Mouse (Mus musculus) intestine, postnatal 0 days (tissue): Measurements from ENCODE around the gene Ugt1a2. TPM values are rescaled to one million over a fixed set of nuclear protein-coding genes. Genes with fewer than 3 reads are reported as not detected.

ENCODE experiments used
- ATAC-seq: fragments of 200-750 bp; cut with Nextera tagmentation; 2 replicates; pipeline ENCODE4 v1.8.0; 2017; ENCODE audit warnings: mild to moderate bottlenecking, moderate TSS enrichment, moderate library complexity
- H3K27ac ChIP-seq: fragments of 300-500 bp; sonication (generic); 2 replicates; pipeline ENCODE4 v1.5.1; 2014; ENCODE audit warnings: mild to moderate bottlenecking, low read depth, low read length, moderate library complexity
- H3K27me3 ChIP-seq: fragments of 300-500 bp; sonication (generic); replicated peaks from 2 replicates; pipeline ENCODE4 v1.6.1; 2014; ENCODE audit warnings: low read length, mixed read lengths; ENCODE audit not compliant: control insufficient read depth, insufficient read depth
- H3K36me3 ChIP-seq: fragments of 300-500 bp; sonication (generic); 2 replicates; pipeline ENCODE4 v1.6.1; 2014; ENCODE audit warnings: mild to moderate bottlenecking, moderate library complexity; ENCODE audit not compliant: control insufficient read depth, insufficient read depth
- H3K4me1 ChIP-seq: fragments of 300-500 bp; sonication (generic); replicated peaks from 2 replicates; pipeline ENCODE4 v1.6.1; 2014; ENCODE audit warnings: antibody characterized with exemption, low read length, mixed read lengths; ENCODE audit not compliant: control insufficient read depth, insufficient read depth
- H3K4me2 ChIP-seq: fragments of 300-500 bp; sonication (generic); replicated peaks from 2 replicates; pipeline ENCODE4 v1.6.1; 2014; ENCODE audit warnings: low read depth, mild to moderate bottlenecking, moderate library complexity
- H3K4me3 ChIP-seq: fragments of 300-500 bp; sonication (generic); 2 replicates; pipeline ENCODE4 v1.5.1; 2014; ENCODE audit warnings: low read depth, low read length
- H3K9ac ChIP-seq: fragments of 300-500 bp; sonication (generic); 2 replicates; pipeline ENCODE4 v1.6.1; 2014; ENCODE audit warnings: mild to moderate bottlenecking, low read depth, low read length
- H3K9me3 ChIP-seq: fragments of 300-500 bp; sonication (generic); 2 replicates; pipeline ENCODE4 v1.6.1; 2016; ENCODE audit warnings: mixed run types; ENCODE audit not compliant: control insufficient read depth
- CTCF ChIP-seq: sonication (generic); IDR thresholded peaks from 2 replicates; pipeline ENCODE4 v1.5.1; 2016; ENCODE audit warnings: low read depth, mild to moderate bottlenecking, control low read depth, antibody characterized with exemption, moderate library complexity
- WGBS: fragments of 180-500 bp; shearing (Covaris S2); extraction: QIAGEN DNeasy Blood & Tissue Kit; methylation state at CpG from one replicate; pipeline ENCODE4 v1.1.7; 2014; 5-methylcytosine and 5-hydroxymethylcytosine counted together
- polyA plus RNA-seq: library from polyadenylated mRNA; unstranded; fragments of >200 nt; fragmentation: Nextera tagmentation; extraction: Ambion mirVana; gene quantifications from 2 replicates; pipeline ENCODE4 v1.2.1, GENCODE M21; 2015

The Ugt1a2 gene
- polyA plus RNA-seq, 1 experiment from 2014 or later, result 0.05 TPM

DNA sequence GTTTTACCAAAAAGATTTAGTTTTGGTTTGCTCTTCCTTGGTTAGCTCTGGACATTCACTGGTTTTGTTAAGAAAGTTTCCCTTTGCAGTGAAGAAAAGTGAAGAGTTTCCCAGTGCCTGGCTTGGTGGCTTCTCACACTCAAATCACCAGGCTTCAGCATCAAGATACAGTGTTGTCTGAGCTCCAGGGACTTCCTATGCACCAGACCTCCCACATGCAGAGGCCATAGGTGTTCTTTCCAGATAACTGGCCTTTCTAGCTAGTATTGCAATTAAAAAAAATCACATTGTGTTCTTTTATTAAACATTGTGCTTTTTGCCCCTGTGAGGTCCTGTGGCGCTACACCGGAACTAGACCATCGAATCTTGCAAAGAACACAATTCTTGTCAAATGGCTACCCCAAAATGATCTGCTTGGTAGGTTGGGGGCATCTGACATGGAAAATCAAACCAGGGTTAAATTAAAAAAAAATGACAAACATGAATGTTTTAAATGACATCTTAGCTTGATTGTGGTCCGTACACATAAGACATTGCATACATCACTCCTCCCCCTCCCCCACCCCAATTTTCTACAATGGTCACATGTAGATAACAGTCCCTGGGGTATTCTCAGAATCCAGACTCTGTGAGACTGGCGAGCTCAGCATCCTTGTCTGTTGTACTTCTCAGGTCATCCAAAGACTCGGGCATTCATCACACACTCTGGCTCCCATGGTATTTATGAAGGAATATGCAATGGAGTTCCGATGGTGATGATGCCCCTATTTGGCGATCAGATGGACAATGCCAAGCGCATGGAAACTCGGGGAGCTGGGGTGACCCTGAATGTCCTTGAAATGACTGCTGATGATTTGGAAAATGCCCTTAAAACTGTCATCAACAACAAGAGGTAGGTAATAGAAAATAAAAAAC lies 15.3 kb downstream of the Ugt1a2 start:
- Histone ChIP-seq H3K27ac (no peak overlapping the region), H3K4me1 (no peaks in the 10 kb centered on the region)
- WGBS, result 70% methylated on average over 10 of the region's 10 CpGs

DNA sequence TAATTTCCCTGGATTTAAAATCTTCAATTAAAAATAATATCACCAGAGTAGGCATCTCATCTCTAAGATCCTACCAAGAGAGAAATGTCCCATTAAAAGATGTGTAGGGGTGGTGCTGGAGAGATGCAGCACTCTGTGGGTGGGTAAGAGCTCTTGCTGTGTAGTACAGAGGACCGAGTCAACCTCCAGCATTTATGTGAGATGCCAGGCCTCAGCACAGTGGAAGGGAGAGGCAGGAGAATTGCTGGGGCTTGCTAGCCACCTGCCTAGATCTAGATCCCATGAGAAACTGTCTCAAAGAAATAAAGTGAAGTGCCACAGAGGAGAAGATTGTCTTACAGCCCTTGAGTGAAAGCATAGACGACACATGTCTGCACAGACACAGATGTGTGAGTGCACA lies 16.1 kb downstream of the Ugt1a2 start:
- H3K36me3 ChIP-seq, result no peaks in the 10 kb centered on the region
- no peak overlapping the region for H3K4me3 ChIP-seq
- WGBS, result 59% methylated on average over 2 of the region's 2 CpGs
- H3K27ac ChIP-seq, result no peak overlapping the region
- TF ChIP-seq CTCF, result no peak
- ATAC-seq, result no peak
- peaks cover 50% of the 10 kb centered on the region for H3K9me3 ChIP-seq
- no peaks in the 10 kb centered on the region for H3K4me1 ChIP-seq
- H3K9ac ChIP-seq, result no peak overlapping the region
- H3K4me2 ChIP-seq, result no peak overlapping the region
- H3K27me3 ChIP-seq, result no peaks in the 10 kb centered on the region

More for the DNA sequence above, 15.3 kb downstream of the Ugt1a2 start:
- Histone ChIP-seq H3K9me3 (peaks cover 52% of the 10 kb centered on the region), H3K4me2 (no peak overlapping the region), H3K36me3 (no peaks in the 10 kb centered on the region), H3K27me3 (no peaks in the 10 kb centered on the region), H3K4me3 (no peak overlapping the region), H3K9ac (no peak overlapping the region)
- no peak for TF ChIP-seq CTCF
- ATAC-seq, result no peak

DNA sequence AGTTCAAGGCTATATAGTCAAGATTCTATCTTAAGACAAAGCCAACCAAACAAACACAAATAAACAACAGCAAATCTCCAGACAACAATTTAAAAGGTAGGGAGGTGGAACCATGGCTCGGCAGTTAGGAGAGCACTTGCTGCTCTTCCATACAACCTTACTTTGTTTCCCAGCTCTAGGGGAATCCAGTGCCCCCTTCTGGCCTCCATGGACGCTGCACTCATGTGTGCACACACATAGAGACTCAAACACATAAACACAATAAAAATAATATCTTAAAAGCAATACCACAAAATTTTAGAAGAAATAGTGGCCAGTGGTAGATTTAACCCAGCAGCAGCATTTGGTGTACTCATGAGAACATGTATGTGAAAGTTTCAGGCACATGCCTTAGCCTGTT lies 16.7 kb downstream of the Ugt1a2 start:
- H3K9me3 ChIP-seq, result peaks cover 46% of the 10 kb centered on the region
- H3K4me2 ChIP-seq, result no peak overlapping the region
- no peaks in the 10 kb centered on the region for H3K4me1 ChIP-seq
- 61% methylated on average over 2 of the region's 2 CpGs for WGBS
- no peak overlapping the region for H3K9ac ChIP-seq
- H3K27ac ChIP-seq, result no peak overlapping the region
- TF ChIP-seq CTCF, result no peak
- H3K36me3 ChIP-seq, result no peaks in the 10 kb centered on the region
- ATAC-seq, result no peak
- no peak overlapping the region for H3K4me3 ChIP-seq
- H3K27me3 ChIP-seq, result no peaks in the 10 kb centered on the region

DNA sequence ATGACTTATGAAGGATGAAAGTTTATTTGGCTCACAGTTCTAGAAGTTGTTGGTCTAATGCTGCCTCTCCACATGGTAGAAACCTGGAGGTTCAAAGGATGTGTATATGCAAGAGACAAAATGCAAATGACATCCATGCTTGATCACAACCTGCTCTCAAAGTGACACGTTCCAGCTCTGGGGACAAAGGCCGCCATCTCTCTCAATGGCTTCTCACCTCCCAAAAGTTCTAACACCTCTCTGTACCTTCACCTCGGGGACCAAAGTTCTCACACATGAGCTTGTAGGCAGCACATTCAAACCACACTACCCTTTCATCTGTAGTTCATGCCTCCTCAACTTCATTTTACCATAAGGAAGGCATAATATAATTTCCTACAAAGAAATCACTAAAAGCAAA lies 17.2 kb downstream of the Ugt1a2 start:
- H3K4me2 ChIP-seq, result no peak overlapping the region
- H3K27ac ChIP-seq, result no peak overlapping the region
- no peaks in the 10 kb centered on the region for H3K4me1 ChIP-seq
- no peak overlapping the region for H3K9ac ChIP-seq
- no peak overlapping the region for H3K4me3 ChIP-seq
- TF ChIP-seq CTCF, result no peak
- no peak for ATAC-seq
- H3K27me3 ChIP-seq, result no peaks in the 10 kb centered on the region
- H3K9me3 ChIP-seq, result peaks cover 44% of the 10 kb centered on the region
- H3K36me3 ChIP-seq, result no peaks in the 10 kb centered on the region
- 37% methylated on average over 3 of the region's 3 CpGs for WGBS

DNA sequence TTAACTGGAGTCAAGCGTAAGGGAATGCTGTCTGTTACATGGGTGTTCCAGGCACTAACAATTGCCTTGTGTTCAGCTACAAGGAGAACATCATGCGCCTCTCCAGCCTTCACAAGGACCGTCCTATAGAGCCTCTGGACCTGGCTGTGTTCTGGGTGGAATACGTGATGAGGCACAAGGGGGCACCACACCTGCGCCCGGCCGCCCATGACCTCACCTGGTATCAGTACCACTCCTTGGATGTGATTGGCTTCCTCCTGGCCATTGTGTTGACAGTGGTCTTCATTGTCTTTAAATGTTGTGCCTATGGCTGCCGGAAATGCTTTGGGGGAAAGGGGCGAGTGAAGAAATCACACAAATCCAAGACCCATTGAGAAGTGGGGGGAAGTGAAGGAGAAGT lies 17.6 kb downstream of the Ugt1a2 start:
- Histone ChIP-seq H3K4me2 (no peak overlapping the region), H3K27me3 (no peaks in the 10 kb centered on the region), H3K27ac (no peak overlapping the region), H3K4me1 (no peaks in the 10 kb centered on the region), H3K9ac (no peak overlapping the region), H3K9me3 (peaks cover 39% of the 10 kb centered on the region), H3K36me3 (no peaks in the 10 kb centered on the region), H3K4me3 (no peak overlapping the region)
- no peak for ATAC-seq
- TF ChIP-seq CTCF, result no peak
- WGBS, result 73% methylated on average over 9 of the region's 9 CpGs

DNA sequence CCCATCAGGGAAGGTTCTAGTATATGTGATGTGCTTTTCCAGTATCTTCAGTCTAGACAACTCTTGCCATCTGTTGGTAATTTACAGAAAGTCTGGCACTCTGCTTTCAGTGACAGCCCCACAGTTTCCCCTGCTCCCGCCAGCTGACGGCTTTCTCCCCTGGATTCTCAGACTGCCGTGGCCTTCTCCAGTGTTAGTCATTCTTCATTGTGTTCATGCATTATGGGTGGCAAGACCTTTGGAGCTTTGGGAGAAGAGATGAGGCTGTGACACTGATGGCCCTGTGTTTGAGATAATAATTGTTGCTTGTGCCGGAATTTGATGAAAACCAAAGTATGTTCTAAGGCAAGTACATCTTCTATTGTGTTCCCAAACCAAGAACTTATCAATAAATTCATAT lies 18.2 kb downstream of the Ugt1a2 start:
- H3K4me2 ChIP-seq, result no peak overlapping the region
- H3K9me3 ChIP-seq, result peaks cover 35% of the 10 kb centered on the region

More for the DNA sequence above, 18.2 kb downstream of the Ugt1a2 start:
- no peak for TF ChIP-seq CTCF
- Histone ChIP-seq H3K27ac (no peak overlapping the region), H3K36me3 (no peaks in the 10 kb centered on the region), H3K27me3 (no peaks in the 10 kb centered on the region), H3K9ac (no peak overlapping the region), H3K4me1 (no peaks in the 10 kb centered on the region), H3K4me3 (no peak overlapping the region)
- WGBS, result 52% methylated on average over 4 of the region's 4 CpGs
- ATAC-seq, result no peak
